Mouse (Mus musculus) forebrain, embryonic 15.5 days (tissue): Measurements from ENCODE around the gene 4930432M17Rik. TPM values are rescaled to one million over a fixed set of nuclear protein-coding genes. Genes with fewer than 3 reads are reported as not detected.
A peak's percentile ranks its signal among the peaks of the same experiment; 100 is the strongest.

Experiments
- ATAC-seq: fragments of 200-750 bp; cut with Nextera tagmentation; replicated peaks from 2 replicates; pipeline ENCODE4 v1.8.0; 2017; ENCODE audit warnings: mild to moderate bottlenecking, moderate TSS enrichment, moderate library complexity
- H3K27ac ChIP-seq: fragments of 300-500 bp; sonication (generic); replicated peaks from 2 replicates; pipeline ENCODE4 v1.5.1; 2015; ENCODE audit warnings: mild to moderate bottlenecking, inconsistent platforms
- H3K27me3 ChIP-seq: fragments of 300-500 bp; sonication (generic); 2 replicates; pipeline ENCODE4 v1.6.1; 2015; ENCODE audit warnings: inconsistent platforms
- H3K36me3 ChIP-seq: fragments of 300-500 bp; sonication (generic); 2 replicates; pipeline ENCODE4 v1.6.1; 2015; ENCODE audit warnings: mild to moderate bottlenecking, inconsistent platforms
- H3K4me1 ChIP-seq: fragments of 300-500 bp; sonication (generic); 2 replicates; pipeline ENCODE4 v1.6.1; 2015; ENCODE audit warnings: inconsistent platforms
- H3K4me2 ChIP-seq: fragments of 300-500 bp; sonication (generic); replicated peaks from 2 replicates; pipeline ENCODE4 v1.6.1; 2015; ENCODE audit warnings: mild to moderate bottlenecking, inconsistent platforms
- H3K4me3 ChIP-seq: fragments of 300-500 bp; sonication (generic); 2 replicates; pipeline ENCODE4 v1.5.1; 2015; ENCODE audit warnings: mild to moderate bottlenecking, inconsistent platforms
- H3K9ac ChIP-seq: fragments of 300-500 bp; sonication (generic); replicated peaks from 2 replicates; pipeline ENCODE4 v1.6.1; 2015; ENCODE audit warnings: mild to moderate bottlenecking, inconsistent platforms
- H3K9me3 ChIP-seq: fragments of 300-500 bp; sonication (generic); 2 replicates; pipeline ENCODE4 v1.6.1; 2016; ENCODE audit warnings: inconsistent platforms
- WGBS: fragments of 180-500 bp; shearing (Covaris S2); methylation state at CpG from one replicate; pipeline ENCODE4 v1.1.7; 2015; ENCODE audit warnings: mixed read lengths; 5-methylcytosine and 5-hydroxymethylcytosine counted together
- polyA plus RNA-seq: library from polyadenylated mRNA; unstranded; fragments of >200 nt; fragmentation: Nextera tagmentation; extraction: Ambion mirVana; gene quantifications from 2 replicates; pipeline ENCODE4 v1.2.1, GENCODE M21; 2015

The 4930432M17Rik gene
- polyA plus RNA-seq, 1 experiment from 2014 or later: not detected

DNA sequence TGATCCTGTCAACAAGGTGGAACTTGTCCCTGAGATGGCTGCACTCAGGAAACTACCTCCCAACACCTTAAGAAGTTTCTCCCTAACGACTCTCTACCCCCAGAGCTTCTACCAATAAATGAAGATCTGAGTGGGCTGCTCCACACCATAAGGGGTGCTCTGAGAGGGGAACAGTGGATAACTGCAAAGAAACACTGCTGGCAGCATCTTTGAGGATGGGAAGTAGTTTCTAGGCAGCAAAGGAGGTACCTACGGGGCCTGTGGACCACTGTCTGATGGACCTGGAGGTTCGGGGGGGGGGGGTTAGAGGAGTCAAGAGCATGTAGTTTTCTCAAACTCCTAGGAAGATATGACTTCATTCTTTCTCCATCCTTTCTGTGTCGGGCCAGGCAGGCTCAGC lies 28.8 kb downstream of the 4930432M17Rik start:
- peaks cover 25% of the 10 kb centered on the region for H3K4me1 ChIP-seq
- WGBS: 62% methylated on average over 4 of the region's 4 CpGs
- H3K4me3 ChIP-seq: no peak overlapping the region
- 0 out of 2 replicates have a peak, but pooled peaks have one; percentile 3 for ATAC-seq
- H3K27me3 ChIP-seq: no peaks in the 10 kb centered on the region
- H3K27ac ChIP-seq: peak overlapping the region; percentile 94
- no peaks in the 10 kb centered on the region for H3K9me3 ChIP-seq
- H3K36me3 ChIP-seq: no peaks in the 10 kb centered on the region
- H3K9ac ChIP-seq: no peak overlapping the region
- no peak overlapping the region for H3K4me2 ChIP-seq

- Histone ChIP-seq H3K27me3 (no peaks in the 10 kb centered on the region), H3K4me2 (peak overlapping the region; percentile 37), H3K4me3 (peak overlapping the region; percentile 17; the same call in 1 of the 2 replicates), H3K4me1 (peaks cover 25% of the 10 kb centered on the region), H3K9ac (no peak overlapping the region), H3K27ac (peak overlapping the region; percentile 94), H3K9me3 (no peaks in the 10 kb centered on the region), H3K36me3 (no peaks in the 10 kb centered on the region)
- ATAC-seq: peak; percentile 47
- 39% methylated on average over 4 of the region's 4 CpGs for WGBS
Measured at GRCm38 (mm10) chr3:121699849-121700248, 29.3 kb downstream of the 4930432M17Rik start.

GRCm38 (mm10) chr3:121700364-121700952 lies 29.9 kb downstream of the 4930432M17Rik start:
- 5% methylated on average over 8 of the region's 8 CpGs for WGBS
- no peaks in the 10 kb centered on the region for H3K9me3 ChIP-seq
- H3K4me2 ChIP-seq: peak overlapping the region; percentile 37
- no peaks in the 10 kb centered on the region for H3K27me3 ChIP-seq
- H3K36me3 ChIP-seq: no peaks in the 10 kb centered on the region
- H3K27ac ChIP-seq: peak overlapping the region; percentile 94
- H3K4me3 ChIP-seq: peak overlapping the region; percentile 17
- ATAC-seq: peak; percentile 94
- peaks cover 25% of the 10 kb centered on the region for H3K4me1 ChIP-seq
- H3K9ac ChIP-seq: no peak overlapping the region

GRCm38 (mm10) chr3:121703155-121703879 lies 32.8 kb downstream of the 4930432M17Rik start:
- 95% methylated on average over 7 of the region's 7 CpGs for WGBS
- no peak overlapping the region for H3K4me3 ChIP-seq

GRCm38 (mm10) chr3:121703880-121704243 lies 33.3 kb downstream of the 4930432M17Rik start:
- H3K36me3 ChIP-seq: no peaks in the 10 kb centered on the region
- H3K4me3 ChIP-seq: no peak overlapping the region
- WGBS: 65% methylated on average over 3 of the region's 3 CpGs
- no peak overlapping the region for H3K4me2 ChIP-seq
- H3K9ac ChIP-seq: no peak overlapping the region
- peaks cover 32% of the 10 kb centered on the region for H3K4me1 ChIP-seq
- ATAC-seq: no peak
- no peaks in the 10 kb centered on the region for H3K9me3 ChIP-seq
- H3K27me3 ChIP-seq: no peaks in the 10 kb centered on the region
- no peak overlapping the region for H3K27ac ChIP-seq

More at GRCm38 (mm10) chr3:121703155-121703879, 32.8 kb downstream of the 4930432M17Rik start:
- peaks cover 32% of the 10 kb centered on the region for H3K4me1 ChIP-seq
- H3K36me3 ChIP-seq: no peaks in the 10 kb centered on the region
- no peak overlapping the region for H3K27ac ChIP-seq
- no peak overlapping the region for H3K9ac ChIP-seq
- no peak for ATAC-seq
- H3K9me3 ChIP-seq: no peaks in the 10 kb centered on the region
- H3K4me2 ChIP-seq: no peak overlapping the region
- no peaks in the 10 kb centered on the region for H3K27me3 ChIP-seq

DNA sequence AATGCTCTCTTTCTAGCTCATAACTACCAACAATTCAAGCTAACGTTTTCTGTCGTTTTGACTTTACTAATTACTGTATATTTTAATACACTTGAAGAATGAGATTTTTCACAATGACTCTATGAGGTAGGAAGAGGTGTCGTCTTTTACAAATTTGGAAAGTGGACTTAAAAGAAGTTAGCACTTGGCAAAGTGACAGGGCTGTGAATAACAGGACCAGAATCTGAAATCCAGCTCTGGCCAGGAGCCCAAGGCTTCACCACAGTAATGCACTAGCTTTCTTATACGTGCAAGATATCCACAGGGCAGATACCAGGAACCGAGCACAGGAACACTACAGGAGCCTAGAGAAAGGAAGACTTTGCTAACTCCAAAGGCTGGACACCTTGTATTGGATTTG lies 35.5 kb downstream of the 4930432M17Rik start:
- ATAC-seq: no peak
- Histone ChIP-seq H3K27me3 (no peaks in the 10 kb centered on the region), H3K27ac (no peak overlapping the region), H3K4me2 (no peak overlapping the region), H3K9ac (no peak overlapping the region), H3K9me3 (no peaks in the 10 kb centered on the region), H3K4me1 (peaks cover 17% of the 10 kb centered on the region), H3K36me3 (no peaks in the 10 kb centered on the region), H3K4me3 (no peak overlapping the region)
- 33% methylated on average over 5 of the region's 5 CpGs for WGBS

DNA sequence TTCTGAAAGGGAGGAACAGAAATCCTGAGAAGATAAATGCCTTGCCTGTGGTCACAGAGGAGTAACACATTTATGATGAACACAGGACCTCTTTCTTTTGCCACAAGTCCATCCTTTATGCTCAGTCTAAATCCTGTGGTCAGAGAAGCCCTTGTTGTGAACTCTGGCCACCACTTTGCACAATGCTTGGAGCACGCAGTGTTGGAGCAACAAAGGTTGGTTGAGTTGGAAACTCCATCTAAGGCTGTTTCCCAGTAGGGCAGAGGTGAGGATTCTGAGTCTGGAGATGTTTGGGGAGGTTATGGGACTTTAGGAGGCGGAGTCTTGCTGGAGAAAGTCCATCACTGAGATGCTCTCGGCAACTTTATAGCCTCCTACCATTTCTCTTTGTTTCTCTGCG lies 36.5 kb downstream of the 4930432M17Rik start:
- H3K36me3 ChIP-seq: no peaks in the 10 kb centered on the region
- 82% methylated on average over 4 of the region's 4 CpGs for WGBS
- peaks cover 7% of the 10 kb centered on the region; the same call in 1 of the 2 replicates for H3K4me1 ChIP-seq
- H3K27me3 ChIP-seq: no peaks in the 10 kb centered on the region
- H3K4me2 ChIP-seq: no peak overlapping the region
- H3K9me3 ChIP-seq: no peaks in the 10 kb centered on the region
- no peak for ATAC-seq
- no peak overlapping the region for H3K4me3 ChIP-seq
- H3K27ac ChIP-seq: no peak overlapping the region
- H3K9ac ChIP-seq: no peak overlapping the region

DNA sequence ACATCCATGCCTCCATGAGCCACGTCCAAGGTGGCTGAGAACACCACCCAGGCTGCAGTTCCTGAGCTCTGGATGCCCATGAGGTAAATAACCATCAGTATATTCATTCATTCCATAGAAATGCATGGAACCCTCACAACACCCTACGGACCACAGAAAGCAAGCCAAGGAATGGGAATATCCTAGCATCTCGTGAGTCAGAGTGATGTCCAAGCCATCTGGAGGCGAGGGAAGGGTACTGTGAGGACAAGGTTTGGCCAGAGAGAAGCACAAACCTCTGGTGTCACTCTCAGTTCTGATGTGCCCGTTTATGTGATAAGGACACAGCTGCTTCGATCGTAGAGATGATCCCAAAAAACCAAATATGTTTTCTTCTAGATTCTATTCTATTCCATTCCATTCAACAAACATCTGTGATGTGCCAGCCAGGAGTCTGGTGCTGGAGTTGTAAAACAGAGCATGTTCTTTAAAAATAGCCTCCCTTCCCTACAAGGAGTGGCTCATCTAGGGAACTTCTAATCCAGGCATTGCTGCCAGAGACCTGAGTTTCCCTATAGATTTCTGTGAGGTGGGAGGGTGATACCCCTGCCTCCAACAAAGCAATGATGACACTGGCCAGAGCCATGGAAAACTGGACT lies 40.5 kb downstream of the 4930432M17Rik start:
- no peak for ATAC-seq
- Histone ChIP-seq H3K4me2 (no peak overlapping the region), H3K9me3 (no peaks in the 10 kb centered on the region), H3K36me3 (no peaks in the 10 kb centered on the region), H3K27me3 (no peaks in the 10 kb centered on the region), H3K4me3 (no peak overlapping the region), H3K27ac (no peak overlapping the region), H3K9ac (no peak overlapping the region), H3K4me1 (peaks cover 7% of the 10 kb centered on the region)
- 93% methylated on average over 7 of the region's 7 CpGs for WGBS

GRCm38 (mm10) chr3:121712222-121712621 lies 41.7 kb downstream of the 4930432M17Rik start:
- Histone ChIP-seq H3K9me3 (no peaks in the 10 kb centered on the region), H3K4me2 (no peak overlapping the region), H3K36me3 (no peaks in the 10 kb centered on the region), H3K9ac (no peak overlapping the region), H3K4me1 (peaks cover 4% of the 10 kb centered on the region; the same call in 1 of the 2 replicates), H3K4me3 (no peak overlapping the region), H3K27ac (no peak overlapping the region), H3K27me3 (no peaks in the 10 kb centered on the region)
- WGBS: 83% methylated on average over 4 of the region's 4 CpGs
- ATAC-seq: no peak

DNA sequence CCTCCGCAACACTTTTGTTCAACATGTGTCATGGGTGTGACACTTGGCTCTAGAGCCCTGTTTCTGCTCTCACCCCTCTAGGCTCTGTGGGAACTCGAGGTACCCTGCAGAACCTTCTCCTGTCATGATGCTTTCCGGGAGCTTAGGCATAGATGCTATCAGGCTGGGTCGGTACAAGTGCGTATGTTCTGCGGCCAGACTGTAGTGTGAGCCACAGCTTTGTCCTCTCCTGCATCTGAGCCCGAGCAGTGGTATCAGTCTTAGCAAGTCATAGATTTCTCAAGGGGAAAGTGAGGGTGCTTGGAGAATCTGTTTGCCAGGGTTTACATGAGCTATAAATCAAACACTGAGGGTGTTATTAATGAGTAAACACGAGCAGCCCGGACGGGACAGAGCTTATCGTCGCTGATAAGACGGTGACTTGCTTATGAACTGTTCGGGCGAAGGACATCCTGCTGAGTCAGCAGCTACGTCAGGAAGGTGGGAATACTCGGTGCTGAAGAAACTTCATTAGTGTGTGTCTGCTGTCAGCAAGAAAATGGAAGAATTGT lies 42.7 kb downstream of the 4930432M17Rik start:
- no peaks in the 10 kb centered on the region for H3K9me3 ChIP-seq
- no peaks in the 10 kb centered on the region for H3K27me3 ChIP-seq
- no peak overlapping the region for H3K9ac ChIP-seq
- no peak overlapping the region for H3K4me3 ChIP-seq
- H3K36me3 ChIP-seq: no peaks in the 10 kb centered on the region
- 76% methylated on average over 17 of the region's 17 CpGs for WGBS
- no peak for ATAC-seq
- no peak overlapping the region for H3K4me2 ChIP-seq
- H3K27ac ChIP-seq: no peak overlapping the region
- peaks cover 4% of the 10 kb centered on the region; the same call in 1 of the 2 replicates for H3K4me1 ChIP-seq

- Histone ChIP-seq H3K9me3 (no peaks in the 10 kb centered on the region), H3K9ac (no peak overlapping the region), H3K27ac (no peak overlapping the region), H3K4me2 (no peak overlapping the region), H3K4me3 (no peak overlapping the region), H3K36me3 (no peaks in the 10 kb centered on the region), H3K4me1 (peaks cover 4% of the 10 kb centered on the region; the same call in 1 of the 2 replicates), H3K27me3 (no peaks in the 10 kb centered on the region)
- ATAC-seq: no peak
- 45% methylated on average over 8 of the region's 8 CpGs for WGBS
Measured at GRCm38 (mm10) chr3:121713816-121714215, 43.3 kb downstream of the 4930432M17Rik start.

DNA sequence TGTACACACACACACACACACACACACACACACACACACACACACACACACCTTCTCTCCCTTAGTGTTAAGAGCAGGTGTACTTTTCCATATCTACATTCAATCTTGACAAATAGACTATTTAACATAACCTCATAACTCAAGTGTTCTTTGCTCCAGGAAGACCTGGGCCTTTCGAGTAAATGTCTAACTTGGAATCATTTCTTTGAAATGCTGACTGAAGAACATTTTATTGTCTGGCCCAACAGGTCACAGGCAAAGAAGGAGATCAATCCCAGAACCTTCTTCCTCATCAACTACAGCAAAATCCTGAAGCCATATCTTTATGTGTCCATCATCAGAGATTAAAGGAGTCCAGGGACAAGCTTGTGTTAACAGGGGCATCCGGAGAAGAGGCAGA lies 43.9 kb downstream of the 4930432M17Rik start:
- no peak overlapping the region for H3K9ac ChIP-seq
- H3K36me3 ChIP-seq: no peaks in the 10 kb centered on the region
- no peaks in the 10 kb centered on the region for H3K27me3 ChIP-seq
- ATAC-seq: no peak
- H3K27ac ChIP-seq: no peak overlapping the region
- no peaks in the 10 kb centered on the region for H3K9me3 ChIP-seq
- H3K4me1 ChIP-seq: peaks cover 4% of the 10 kb centered on the region; the same call in 1 of the 2 replicates
- WGBS: 94% methylated on average over 2 of the region's 2 CpGs
- no peak overlapping the region for H3K4me2 ChIP-seq
- no peak overlapping the region for H3K4me3 ChIP-seq
